Mouse (Mus musculus) myocyte (in vitro differentiated cells): ENCODE measurements around the gene Sub1.

Experiments used
- POLR2A ChIP-seq: IDR thresholded peaks from one replicate; pipeline ENCODE4 v1.6.1; 2011; ENCODE audit warnings: low read depth, mild to moderate bottlenecking, control low read depth, moderate library complexity; ENCODE audit not compliant: insufficient read length
- USF1 ChIP-seq: IDR thresholded peaks from one replicate; pipeline ENCODE4 v1.6.1; 2011; ENCODE audit warnings: low read depth, mild to moderate bottlenecking, control low read depth, moderate library complexity

DNA sequence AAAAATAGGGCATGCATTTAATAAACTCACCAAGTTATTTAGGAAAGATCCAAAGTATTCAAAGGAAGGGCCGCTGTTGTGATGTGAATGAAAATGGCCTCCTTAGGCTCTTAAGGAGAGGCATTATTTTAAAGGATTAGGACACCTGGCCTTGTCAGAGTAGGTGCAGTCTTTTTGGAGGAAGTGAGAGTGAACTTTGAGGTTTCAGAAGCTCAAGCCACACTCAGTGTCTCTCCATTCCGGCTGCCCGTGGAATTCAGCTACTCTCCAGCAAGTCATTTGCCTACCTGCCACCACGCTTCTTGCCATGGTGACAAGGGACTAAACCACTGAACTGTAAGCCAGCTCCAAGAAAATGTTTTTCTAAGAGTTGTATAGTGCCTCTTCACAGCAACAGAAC is 8.2 kb downstream of the Sub1 start:
- TF ChIP-seq USF1 (no peak), POLR2A (no peak)
